Mouse (Mus musculus): ENCODE measurements around the gene Rtp1.

Gene Rtp1

GRCm38 (mm10) chr16:23428647-23429319 is at the start of gene Rtp1:
Gene Rtp1 (plus strand): TSS chr16:23429133.
- in situ Hi-C loops (cut with MboI; ENCODE audit: low sequenced_read_pairs): no loop called here

DNA sequence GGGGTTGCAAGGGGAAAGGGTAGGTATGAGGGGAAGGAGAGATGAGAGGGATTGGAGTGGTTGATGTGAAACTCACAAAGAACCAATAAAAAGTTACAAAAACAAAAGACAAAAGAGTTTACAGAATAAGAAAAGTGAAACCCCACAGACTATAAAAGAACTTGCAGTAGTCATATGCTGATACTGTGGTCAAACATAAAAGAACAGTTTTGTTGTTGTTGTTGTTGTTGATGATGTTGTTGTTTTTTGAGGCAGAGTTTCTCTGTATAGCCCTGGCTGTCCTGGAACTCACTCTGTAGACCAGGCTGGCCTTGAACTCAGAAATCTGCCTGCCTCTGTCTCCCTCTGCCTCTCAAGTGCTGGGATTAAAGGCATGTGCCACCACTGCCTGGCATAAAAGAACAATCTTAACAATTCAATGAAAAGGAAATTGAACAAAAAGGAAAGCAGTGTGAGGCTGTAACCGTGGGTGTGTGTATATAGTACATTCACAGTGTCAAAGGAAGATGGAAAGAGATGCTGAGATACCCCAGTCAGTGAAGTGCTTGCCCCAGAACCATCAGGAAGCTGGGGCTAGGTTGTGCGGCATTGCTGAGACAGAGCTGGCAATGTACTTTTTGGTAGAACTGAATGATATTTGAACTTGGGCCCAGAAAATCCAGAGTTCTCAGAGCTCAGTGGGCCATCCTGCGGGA is 49.2 kb upstream of the Rtp1 start:
- in situ Hi-C loops (cut with MboI; ENCODE audit: low sequenced_read_pairs): no loop called here

DNA sequence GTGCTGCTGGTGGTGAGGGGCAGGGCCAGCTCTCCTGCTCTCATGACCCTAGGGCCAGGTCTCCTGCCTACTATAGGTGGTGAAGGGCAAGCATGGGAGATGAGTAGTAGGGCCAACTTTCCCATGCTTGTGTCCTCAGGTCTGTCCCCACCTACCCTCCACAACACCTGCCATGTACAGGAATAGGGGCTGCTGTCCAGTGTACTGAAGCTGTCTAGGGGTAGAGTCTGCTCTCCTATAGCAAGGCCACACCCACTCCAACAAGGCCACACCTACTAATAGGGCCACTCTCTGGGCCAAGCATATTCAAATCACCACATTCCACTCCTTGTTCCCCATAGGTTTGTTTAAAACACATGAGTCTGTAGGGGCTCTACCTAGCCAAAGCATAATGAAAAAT is 44.6 kb upstream of the Rtp1 start:
- in situ Hi-C loops (cut with MboI; ENCODE audit: low sequenced_read_pairs): no loop called here

- in situ Hi-C loops (cut with MboI; ENCODE audit: low sequenced_read_pairs): no loop called here
Measured at GRCm38 (mm10) chr16:23397931-23398330, 31.0 kb upstream of the Rtp1 start.

GRCm38 (mm10) chr16:23401463-23401862 is 27.5 kb upstream of the Rtp1 start:
- in situ Hi-C loops (cut with MboI; ENCODE audit: low sequenced_read_pairs): loop anchor here (25.0 kb wide), 1 partner anchor 264 kb away; the partner anchor contains the start of genes Adipoq and Rfc4

- in situ Hi-C loops (cut with MboI; ENCODE audit: low sequenced_read_pairs): loop anchor here (25.0 kb wide), 1 partner anchor 265 kb away; the partner anchor contains the start of genes Adipoq and Rfc4
Measured at GRCm38 (mm10) chr16:23401959-23402358, 27.0 kb upstream of the Rtp1 start.

DNA sequence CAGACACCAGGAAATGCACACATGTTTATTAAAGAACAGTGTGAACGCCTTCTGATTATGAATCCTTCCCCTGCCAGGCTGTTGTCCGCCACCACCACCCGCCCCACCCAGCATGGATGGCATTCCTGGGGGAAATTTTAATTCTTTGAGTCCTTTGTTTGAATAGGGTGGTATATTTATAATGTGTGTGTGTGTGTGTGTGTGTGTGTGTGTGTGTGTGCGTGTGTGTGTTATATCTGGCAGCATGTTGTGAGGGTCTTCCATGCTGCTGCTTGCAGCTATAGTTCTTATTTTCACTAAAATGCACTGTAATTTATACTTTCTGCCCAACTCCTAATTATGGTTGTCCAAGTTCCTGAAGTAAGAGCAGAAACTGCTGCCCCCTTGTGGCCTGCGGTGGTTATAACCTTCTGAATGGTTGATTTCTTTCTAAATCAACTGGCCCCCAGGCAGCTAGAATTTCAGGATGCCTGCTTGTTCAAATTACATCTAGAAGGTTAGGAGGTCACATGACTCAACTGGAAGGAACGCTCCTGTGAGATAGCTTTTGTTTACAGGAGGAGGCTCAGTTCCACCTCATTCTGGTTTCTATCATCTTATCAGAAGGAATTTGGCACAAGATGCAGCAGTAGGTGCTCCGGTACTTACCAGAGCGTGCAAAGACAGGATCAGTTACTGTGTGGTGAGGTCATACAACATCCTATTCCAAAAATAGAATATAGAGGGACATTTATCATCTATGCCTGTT is 25.8 kb upstream of the Rtp1 start:
- in situ Hi-C loops (cut with MboI; ENCODE audit: low sequenced_read_pairs): loop anchor here (25.0 kb wide), 1 partner anchor 266 kb away; the partner anchor contains the start of genes Adipoq and Rfc4

DNA sequence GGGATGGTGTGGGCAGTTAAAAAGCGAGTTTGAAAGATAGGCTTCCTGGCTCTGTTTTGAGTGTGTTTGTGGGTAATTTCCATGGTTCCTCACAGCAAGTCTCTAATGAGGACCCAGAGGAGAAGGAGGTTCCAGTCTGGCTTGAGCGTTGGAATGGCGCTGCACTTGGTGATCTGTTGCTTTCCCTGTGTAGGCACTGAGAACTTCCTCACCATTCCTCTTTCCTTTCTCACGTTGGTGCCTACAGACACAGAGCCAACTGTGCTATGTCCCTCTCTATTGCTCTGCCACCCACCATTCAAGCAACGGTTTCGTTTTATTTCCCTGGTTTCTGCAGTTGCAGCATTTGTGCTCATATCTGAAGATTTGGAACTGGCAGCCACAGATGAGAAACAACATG is 16.0 kb upstream of the Rtp1 start:
- in situ Hi-C loops (cut with MboI; ENCODE audit: low sequenced_read_pairs): loop anchor here (25.0 kb wide), 1 partner anchor 276 kb away; the partner anchor contains the start of genes Adipoq and Rfc4

GRCm38 (mm10) chr16:23416261-23416656 is 12.7 kb upstream of the Rtp1 start:
- in situ Hi-C loops (cut with MboI; ENCODE audit: low sequenced_read_pairs): loop anchor here (25.0 kb wide), 1 partner anchor 279 kb away; the partner anchor contains the start of genes Adipoq and Rfc4

DNA sequence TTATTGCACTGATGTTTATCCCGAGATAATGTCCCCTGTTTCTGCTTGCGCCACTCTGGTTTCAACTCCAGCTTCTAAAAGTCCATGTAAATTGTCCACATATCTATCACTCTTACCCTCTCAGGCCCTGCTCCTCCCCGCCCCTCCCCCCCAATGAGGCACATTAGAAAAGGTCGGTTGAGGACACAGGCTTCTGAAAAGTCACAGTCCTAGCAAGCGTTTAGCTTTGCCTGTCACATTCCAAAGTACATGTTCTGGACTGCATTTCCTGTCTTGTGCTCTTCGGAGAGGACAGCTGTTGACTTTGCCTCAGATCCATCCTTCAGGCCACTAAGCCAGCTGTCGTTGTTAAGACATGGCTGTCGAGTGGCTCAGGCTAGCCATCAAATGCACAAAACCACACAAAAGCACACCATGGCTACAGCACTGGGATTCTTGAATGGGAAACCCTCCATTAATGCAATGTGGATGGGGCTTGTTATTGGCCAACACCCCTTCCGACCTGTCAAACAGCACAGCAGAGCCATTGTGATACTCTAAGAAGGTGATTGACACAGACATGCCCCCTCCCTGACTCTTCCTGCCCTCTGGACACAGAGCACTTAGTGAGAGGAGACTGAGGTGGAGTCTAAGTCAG is 12.2 kb upstream of the Rtp1 start:
- in situ Hi-C loops (cut with MboI; ENCODE audit: low sequenced_read_pairs): loop anchor here (25.0 kb wide), 1 partner anchor 279 kb away; the partner anchor contains the start of genes Adipoq and Rfc4

DNA sequence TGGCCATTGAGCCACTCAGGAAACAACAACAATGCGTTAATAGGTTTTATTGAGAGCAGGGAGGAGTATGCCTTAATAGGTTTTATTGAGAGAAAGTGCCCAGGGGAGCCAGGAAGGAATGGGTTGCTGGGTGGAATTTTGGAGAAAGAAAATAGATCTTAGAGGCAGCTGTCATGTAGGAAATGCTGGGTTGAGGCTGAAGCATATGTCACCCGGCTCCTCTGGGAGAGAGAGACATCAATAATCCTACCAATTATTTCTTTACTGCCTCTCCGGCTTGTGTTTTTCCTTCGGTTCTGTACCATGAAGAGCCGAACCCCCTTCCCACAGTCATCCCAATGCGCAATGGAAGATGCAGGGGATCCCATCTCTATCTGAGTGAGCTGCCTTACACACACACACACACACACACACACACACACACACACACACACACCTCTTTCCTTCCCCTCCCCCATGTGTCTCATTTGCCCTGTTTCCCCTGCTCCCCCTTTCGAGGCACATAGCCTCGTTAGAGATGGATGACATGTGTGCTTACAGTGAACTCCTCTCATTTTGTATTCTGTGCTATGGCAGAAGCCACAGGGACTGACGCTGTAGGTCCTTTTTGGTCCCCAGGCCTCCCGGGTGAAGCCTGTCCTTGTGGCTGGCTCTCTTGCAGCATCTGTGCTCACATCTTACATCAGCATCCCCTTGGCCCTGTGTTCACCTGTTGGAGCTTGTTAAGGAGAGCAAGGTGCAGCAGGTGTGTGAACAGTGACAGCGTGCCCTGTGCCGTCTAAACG is 11.3 kb upstream of the Rtp1 start:
- in situ Hi-C loops (cut with MboI; ENCODE audit: low sequenced_read_pairs): loop anchor here (25.0 kb wide), 1 partner anchor 280 kb away; the partner anchor contains the start of genes Adipoq and Rfc4

- in situ Hi-C loops (cut with MboI; ENCODE audit: low sequenced_read_pairs): loop anchor here (25.0 kb wide), 1 partner anchor 282 kb away; the partner anchor contains the start of genes Adipoq and Rfc4
Measured at GRCm38 (mm10) chr16:23419565-23420085, 9.3 kb upstream of the Rtp1 start.

GRCm38 (mm10) chr16:23423825-23424224 is 5.1 kb upstream of the Rtp1 start:
- in situ Hi-C loops (cut with MboI; ENCODE audit: low sequenced_read_pairs): loop anchor here (25.0 kb wide), 1 partner anchor 287 kb away; the partner anchor contains the start of genes Adipoq and Rfc4

- in situ Hi-C loops (cut with MboI; ENCODE audit: low sequenced_read_pairs): no loop called here
Measured at GRCm38 (mm10) chr16:23427701-23428100, 1.2 kb upstream of the Rtp1 start.

- in situ Hi-C loops (cut with MboI; ENCODE audit: low sequenced_read_pairs): no loop called here
Measured at GRCm38 (mm10) chr16:23429991-23430390, 1.1 kb downstream of the Rtp1 start.

DNA sequence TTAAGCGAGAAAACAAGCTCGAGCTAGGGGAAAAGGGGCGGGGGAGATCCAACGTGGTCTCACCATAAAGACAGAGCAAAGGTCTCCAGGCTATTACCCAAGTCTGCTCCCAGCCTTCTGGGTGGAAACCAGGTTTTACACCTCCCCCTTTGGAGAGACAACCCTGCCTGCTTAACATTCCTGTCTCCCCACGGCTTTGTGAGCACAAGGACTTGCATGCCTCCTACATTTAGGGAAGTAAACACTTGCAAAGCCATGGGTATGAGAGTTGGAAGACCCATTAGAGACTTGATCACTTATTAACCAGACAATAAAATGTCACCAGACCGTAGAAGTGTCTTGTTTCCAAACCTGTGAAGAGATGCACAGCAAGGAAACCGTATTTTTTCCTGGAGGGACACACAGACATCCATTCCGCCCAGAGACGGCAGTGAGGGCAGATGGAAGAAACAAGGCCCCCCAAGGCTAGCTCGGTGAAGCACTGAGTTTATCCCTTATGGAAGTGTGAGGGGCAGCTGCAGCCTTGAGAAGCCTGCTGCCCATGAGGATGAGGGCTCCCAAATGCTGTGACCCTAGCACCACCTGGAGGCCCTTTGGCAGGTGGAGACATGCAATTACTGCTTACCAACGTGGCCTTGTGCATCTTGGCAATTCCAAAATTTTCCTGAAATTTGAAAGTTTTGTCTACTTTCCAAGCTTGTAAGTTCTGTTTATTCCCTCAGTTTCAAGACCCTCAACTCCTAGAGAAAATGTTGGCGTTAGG is 8.7 kb downstream of the Rtp1 start:
- in situ Hi-C loops (cut with MboI; ENCODE audit: low sequenced_read_pairs): no loop called here

DNA sequence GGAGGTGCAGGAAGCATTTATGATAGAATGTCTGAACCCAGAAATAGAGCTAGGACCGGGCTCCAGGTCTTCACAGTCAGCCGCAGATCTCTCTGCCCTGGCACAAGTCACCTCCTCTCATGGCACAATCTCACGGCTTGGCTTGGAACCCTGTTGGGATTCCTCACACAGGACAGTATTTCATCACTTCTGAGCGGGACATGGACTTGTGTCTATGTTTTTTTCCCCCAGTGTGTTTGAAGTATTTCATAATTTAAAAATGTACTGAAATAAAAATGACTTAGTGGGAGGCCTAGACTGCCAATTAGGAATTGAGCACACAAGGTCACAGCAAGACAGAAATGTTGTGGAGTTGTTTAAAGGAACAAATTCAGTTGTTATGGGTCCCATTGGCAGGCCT is 15.3 kb downstream of the Rtp1 start:
- in situ Hi-C loops (cut with MboI; ENCODE audit: low sequenced_read_pairs): no loop called here

DNA sequence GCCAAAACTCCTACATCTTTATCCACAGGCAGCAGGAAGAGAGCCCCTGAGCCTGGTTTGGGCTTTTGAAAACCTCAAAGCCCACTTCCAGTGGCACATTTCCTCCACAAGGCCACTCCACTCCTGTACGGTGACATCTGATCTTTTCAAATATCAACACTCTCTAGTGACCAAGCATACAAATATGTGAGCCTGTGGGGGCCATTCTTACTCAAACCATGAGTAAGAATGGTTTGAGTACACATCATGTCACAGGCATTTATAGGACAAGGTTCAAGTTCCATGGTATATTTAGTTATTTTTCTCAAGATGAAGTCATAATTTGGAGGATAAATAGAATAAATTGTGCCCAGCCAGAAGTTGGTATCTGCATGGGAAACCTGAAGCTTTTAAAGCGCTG is 21.0 kb downstream of the Rtp1 start:
- in situ Hi-C loops (cut with MboI; ENCODE audit: low sequenced_read_pairs): loop anchor here (10.0 kb wide), 1 partner anchor 445 kb away; the partner anchor contains the start of gene Sst

DNA sequence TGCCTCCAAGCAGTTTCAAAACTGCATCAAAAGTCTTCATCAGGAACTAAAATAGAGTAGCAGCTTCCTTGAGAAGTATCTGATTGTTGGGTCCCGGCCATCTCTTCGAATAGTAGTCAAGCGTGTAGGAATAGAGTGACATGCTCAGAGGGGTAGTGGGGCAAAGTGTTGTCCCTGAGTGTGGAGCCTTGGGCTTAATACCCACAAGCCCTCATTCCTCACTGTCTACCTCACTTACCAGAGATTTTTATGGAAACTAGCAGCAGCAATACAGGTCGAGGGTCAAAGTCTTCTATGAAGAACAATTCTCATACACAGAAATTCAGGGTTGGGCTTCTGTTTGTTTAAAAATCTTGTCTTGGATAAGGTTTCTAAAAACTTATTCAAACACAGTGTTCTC is 21.9 kb downstream of the Rtp1 start:
- in situ Hi-C loops (cut with MboI; ENCODE audit: low sequenced_read_pairs): loop anchor here (10.0 kb wide), 1 partner anchor 444 kb away; the partner anchor contains the start of gene Sst

Measured in CH12F3 (cell line).